Mouse (Mus musculus): Measurements from ENCODE around the gene Slc47a1. TPM values are rescaled to one million over a fixed set of nuclear protein-coding genes. Genes with fewer than 3 reads are reported as not detected.
"Not testable (repeated sequence)": the region's sequence is repeated elsewhere in the genome, so short reads cannot be mapped to it uniquely, and the experiment has no call there.

Slc47a1 gene
- polyA plus RNA-seq, 1 experiment from 2014 or later, result not detected

DNA sequence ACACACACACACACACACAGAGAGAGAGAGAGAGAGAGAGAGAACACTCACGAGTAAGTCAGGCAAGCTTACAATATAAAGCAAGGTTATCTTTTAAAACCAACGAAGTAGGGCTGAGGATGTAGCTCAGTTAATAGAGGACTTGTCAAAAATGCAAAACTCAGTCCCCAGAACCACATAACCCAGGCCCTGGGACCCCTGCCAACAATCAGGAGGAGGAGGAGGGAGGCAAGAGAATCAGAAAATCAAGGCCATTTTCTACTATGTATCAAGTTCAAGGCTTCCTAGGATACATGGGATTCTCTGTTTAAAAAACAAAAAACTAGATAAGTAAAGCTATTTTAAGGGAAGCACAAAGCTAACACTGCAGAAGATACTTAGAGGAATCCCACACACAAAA is 61.3 kb downstream of the Slc47a1 start:
- no peak for DNase-seq
- no peak overlapping the region for H3K27ac ChIP-seq (replicated peaks; ENCODE audit: low read depth, low read length)
- H3K36me3 ChIP-seq (ENCODE audit: control insufficient read depth, insufficient read depth, low read length), result no peaks in the 10 kb centered on the region
- H3K27me3 ChIP-seq (ENCODE audit: control insufficient read depth, insufficient read depth, low read length), result no peaks in the 10 kb centered on the region
- WGBS, result 72% methylated on average over 2 of the region's 2 CpGs
- no peaks in the 10 kb centered on the region for H3K4me1 ChIP-seq (ENCODE audit: control insufficient read depth, insufficient read depth, low read length)
- no peaks in the 10 kb centered on the region for H3K9me3 ChIP-seq (ENCODE audit: control insufficient read depth, low read length)
- no peak overlapping the region for H3K9ac ChIP-seq (replicated peaks; ENCODE audit: low read length)
- H3K4me2 ChIP-seq (ENCODE audit: low read length), result no peak overlapping the region
- no peak overlapping the region for H3K4me3 ChIP-seq (replicated peaks; ENCODE audit: low read depth, low read length)
- no peak for ATAC-seq (ENCODE audit: low FRiP score, low TSS enrichment)

DNA sequence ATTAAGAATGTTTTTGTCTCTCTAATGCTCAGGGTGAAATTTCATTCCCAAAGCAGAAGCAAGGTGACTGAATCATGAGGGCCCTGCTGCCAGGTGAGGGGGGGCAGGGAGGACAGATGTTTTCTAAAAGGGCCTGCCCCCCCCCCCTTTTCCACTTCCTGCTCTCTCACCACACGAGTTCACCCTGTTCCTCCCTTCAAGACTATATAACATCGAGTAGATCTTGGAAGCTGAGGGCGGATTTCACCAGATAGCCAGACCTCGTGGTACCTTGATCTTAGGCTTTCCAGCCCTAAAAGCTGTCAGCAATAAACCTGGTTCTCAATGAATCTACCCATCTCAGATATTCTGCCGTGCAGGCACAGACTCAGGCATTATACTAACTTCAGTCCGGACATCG is 67.8 kb downstream of the Slc47a1 start:
- no peaks in the 10 kb centered on the region for H3K36me3 ChIP-seq (ENCODE audit: control insufficient read depth, insufficient read depth, low read length)
- no peaks in the 10 kb centered on the region for H3K4me1 ChIP-seq (ENCODE audit: control insufficient read depth, insufficient read depth, low read length)
- H3K27ac ChIP-seq (replicated peaks; ENCODE audit: low read depth, low read length), result no peak overlapping the region
- H3K4me2 ChIP-seq (ENCODE audit: low read length), result no peak overlapping the region
- no peak overlapping the region for H3K4me3 ChIP-seq (replicated peaks; ENCODE audit: low read depth, low read length)
- no peak overlapping the region for H3K9ac ChIP-seq (replicated peaks; ENCODE audit: low read length)
- no peak for DNase-seq
- H3K27me3 ChIP-seq (ENCODE audit: control insufficient read depth, insufficient read depth, low read length), result no peaks in the 10 kb centered on the region
- ATAC-seq (ENCODE audit: low FRiP score, low TSS enrichment), result no peak
- H3K9me3 ChIP-seq (ENCODE audit: control insufficient read depth, low read length), result 0 out of 2 replicates have a peak, but pooled peaks cover 4% of the 10 kb centered on the region
- 77% methylated on average over 7 of the region's 7 CpGs for WGBS

DNA sequence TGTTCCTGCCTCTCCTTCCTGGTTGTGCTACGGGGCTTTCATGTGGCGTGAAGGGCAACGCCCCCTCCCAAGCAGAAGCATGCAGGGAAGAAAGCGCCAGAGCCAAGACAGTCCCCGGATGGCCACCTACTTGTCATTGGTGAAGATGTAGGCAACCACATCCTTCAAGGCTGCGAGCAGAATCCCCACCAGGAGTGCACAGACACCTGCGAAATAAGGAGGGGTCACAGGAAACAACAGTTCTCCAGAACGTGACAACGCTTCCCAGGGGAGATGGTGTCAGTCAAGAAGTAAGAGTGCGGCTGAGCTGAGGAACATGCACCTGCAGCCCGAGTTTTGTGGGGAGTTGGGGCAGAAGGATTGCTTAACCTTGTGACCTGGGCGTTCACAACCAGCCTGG is 68.3 kb downstream of the Slc47a1 start:
- Histone ChIP-seq H3K9ac (replicated peaks; ENCODE audit: low read length) (no peak overlapping the region), H3K4me1 (ENCODE audit: control insufficient read depth, insufficient read depth, low read length) (no peaks in the 10 kb centered on the region), H3K27me3 (ENCODE audit: control insufficient read depth, insufficient read depth, low read length) (no peaks in the 10 kb centered on the region), H3K9me3 (ENCODE audit: control insufficient read depth, low read length) (0 out of 2 replicates have a peak, but pooled peaks cover 4% of the 10 kb centered on the region), H3K36me3 (ENCODE audit: control insufficient read depth, insufficient read depth, low read length) (no peaks in the 10 kb centered on the region), H3K4me2 (ENCODE audit: low read length) (no peak overlapping the region), H3K4me3 (replicated peaks; ENCODE audit: low read depth, low read length) (no peak overlapping the region), H3K27ac (replicated peaks; ENCODE audit: low read depth, low read length) (no peak overlapping the region)
- ATAC-seq (ENCODE audit: low FRiP score, low TSS enrichment) (no peak), DNase-seq (no peak)
- WGBS, result 71% methylated on average over 12 of the region's 12 CpGs

DNA sequence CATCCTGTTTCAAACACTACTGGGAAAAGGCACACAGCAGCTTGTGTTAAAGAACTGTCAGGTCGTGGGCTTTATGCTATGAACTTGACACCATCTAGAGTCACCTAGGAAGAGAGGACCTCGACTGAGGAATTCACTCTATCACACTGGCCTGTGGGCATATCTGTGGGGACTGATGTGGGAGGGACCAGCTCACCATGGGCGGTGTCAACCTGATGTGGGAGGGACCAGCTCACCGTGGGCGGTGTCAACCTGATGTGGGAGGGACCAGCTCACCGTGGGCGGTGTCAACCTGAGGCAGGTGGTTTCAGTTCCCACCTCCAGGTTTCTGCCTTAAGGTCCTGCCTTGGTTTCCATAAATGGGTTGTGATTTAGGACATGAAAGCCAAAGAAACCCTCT is 70.3 kb downstream of the Slc47a1 start:
- Histone ChIP-seq H3K27ac (replicated peaks; ENCODE audit: low read depth, low read length) (no peak overlapping the region), H3K4me3 (replicated peaks; ENCODE audit: low read depth, low read length) (no peak overlapping the region), H3K9me3 (ENCODE audit: control insufficient read depth, low read length) (0 out of 2 replicates have a peak, but pooled peaks cover 4% of the 10 kb centered on the region), H3K9ac (replicated peaks; ENCODE audit: low read length) (no peak overlapping the region), H3K27me3 (ENCODE audit: control insufficient read depth, insufficient read depth, low read length) (no peaks in the 10 kb centered on the region), H3K4me2 (ENCODE audit: low read length) (no peak overlapping the region), H3K36me3 (ENCODE audit: control insufficient read depth, insufficient read depth, low read length) (no peaks in the 10 kb centered on the region), H3K4me1 (ENCODE audit: control insufficient read depth, insufficient read depth, low read length) (no peaks in the 10 kb centered on the region)
- WGBS, result 38% methylated on average over 7 of the region's 7 CpGs
- DNase-seq (no peak), ATAC-seq (ENCODE audit: low FRiP score, low TSS enrichment) (no peak)

DNA sequence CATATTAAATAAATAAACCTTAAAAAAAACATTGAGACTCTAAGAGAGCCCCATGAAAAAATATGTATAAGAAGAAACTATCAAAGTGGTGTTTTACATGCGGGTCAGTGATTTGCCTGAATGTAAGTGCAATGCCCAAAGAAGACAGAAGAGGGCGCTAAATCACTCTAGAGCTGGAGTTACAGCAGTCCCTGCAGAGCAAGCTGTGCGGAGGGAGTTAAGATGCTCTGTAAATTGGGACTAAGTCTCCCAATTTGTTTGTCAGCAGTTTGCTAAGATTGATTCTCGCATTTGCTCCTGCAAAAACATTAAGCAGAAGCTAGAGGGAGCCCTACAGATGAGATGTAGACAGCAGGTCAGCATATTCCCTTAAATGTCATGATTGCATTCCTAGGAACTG is 72.8 kb downstream of the Slc47a1 start:
- DNase-seq (no peak), ATAC-seq (ENCODE audit: low FRiP score, low TSS enrichment) (no peak)
- no peaks in the 10 kb centered on the region for H3K36me3 ChIP-seq (ENCODE audit: control insufficient read depth, insufficient read depth, low read length)

DNA sequence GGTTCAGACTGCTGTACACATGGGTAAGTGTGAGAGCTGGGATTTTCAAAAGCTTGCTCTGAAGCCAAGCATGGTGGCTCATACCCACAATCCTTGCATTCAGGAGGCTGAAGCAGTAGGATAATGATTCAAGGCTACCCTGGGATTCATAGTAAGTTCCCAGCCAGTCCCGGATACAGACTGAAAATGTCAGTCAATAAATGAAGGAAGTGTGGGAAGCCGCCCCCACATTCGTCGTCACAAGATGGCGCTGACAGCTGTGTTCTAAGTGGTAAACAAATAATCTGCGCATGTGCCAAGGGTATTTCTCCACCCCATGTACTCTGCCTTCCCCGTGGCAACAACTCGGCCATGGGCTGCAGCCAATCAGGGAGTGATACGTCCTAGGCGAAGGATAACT is 73.6 kb downstream of the Slc47a1 start:
- not testable (repeated sequence) for H3K4me2 ChIP-seq (ENCODE audit: low read length); ATAC-seq (ENCODE audit: low FRiP score, low TSS enrichment)

More for the DNA sequence above, 72.8 kb downstream of the Slc47a1 start:
- Histone ChIP-seq H3K4me1 (ENCODE audit: control insufficient read depth, insufficient read depth, low read length) (no peaks in the 10 kb centered on the region), H3K4me2 (ENCODE audit: low read length) (no peak overlapping the region), H3K27ac (replicated peaks; ENCODE audit: low read depth, low read length) (no peak overlapping the region), H3K27me3 (ENCODE audit: control insufficient read depth, insufficient read depth, low read length) (no peaks in the 10 kb centered on the region), H3K9ac (replicated peaks; ENCODE audit: low read length) (no peak overlapping the region), H3K4me3 (replicated peaks; ENCODE audit: low read depth, low read length) (no peak overlapping the region), H3K9me3 (ENCODE audit: control insufficient read depth, low read length) (0 out of 2 replicates have a peak, but pooled peaks cover 4% of the 10 kb centered on the region)
- 81% methylated on average over 4 of the region's 4 CpGs for WGBS

DNA sequence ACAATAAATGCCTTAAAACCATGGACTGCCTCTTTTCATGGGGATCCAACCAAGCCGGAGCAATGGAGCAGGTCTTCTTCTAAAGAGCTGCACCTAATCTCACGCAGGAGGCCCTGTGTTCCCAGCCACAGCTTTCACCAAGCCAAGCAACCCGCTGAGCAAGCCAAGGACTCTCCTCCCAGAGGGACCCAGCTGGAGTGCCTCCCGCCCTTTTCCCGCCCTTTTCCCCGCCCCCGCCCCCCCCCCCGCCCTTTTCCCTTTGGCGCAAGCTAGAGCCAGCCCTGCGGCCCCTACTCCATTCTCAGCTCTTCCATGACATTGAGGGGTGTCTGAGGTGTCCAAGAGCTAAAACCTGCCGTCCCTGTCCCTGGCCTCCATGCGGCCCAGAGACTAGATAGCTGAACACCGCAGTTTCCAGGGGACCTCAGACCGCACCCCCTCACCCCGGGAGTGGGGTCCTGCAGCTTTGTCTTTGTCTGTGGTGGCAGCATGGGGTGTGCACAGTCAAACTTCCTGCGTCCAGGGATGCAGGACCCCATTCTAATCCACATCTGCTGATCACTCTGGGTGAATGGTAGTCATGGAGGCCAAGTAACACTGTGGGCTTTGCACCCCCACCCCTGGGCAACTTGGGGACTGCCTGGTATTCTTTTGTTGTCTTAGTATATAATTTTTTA is 77.3 kb downstream of the Slc47a1 start:
- ATAC-seq (ENCODE audit: low FRiP score, low TSS enrichment) (no peak), DNase-seq (no peak)
- Histone ChIP-seq H3K9ac (replicated peaks; ENCODE audit: low read length) (no peak overlapping the region), H3K27ac (replicated peaks; ENCODE audit: low read depth, low read length) (no peak overlapping the region), H3K27me3 (ENCODE audit: control insufficient read depth, insufficient read depth, low read length) (no peaks in the 10 kb centered on the region), H3K4me2 (ENCODE audit: low read length) (no peak overlapping the region), H3K36me3 (ENCODE audit: control insufficient read depth, insufficient read depth, low read length) (no peaks in the 10 kb centered on the region), H3K4me1 (ENCODE audit: control insufficient read depth, insufficient read depth, low read length) (no peaks in the 10 kb centered on the region), H3K9me3 (ENCODE audit: control insufficient read depth, low read length) (0 out of 2 replicates have a peak, but pooled peaks cover 4% of the 10 kb centered on the region), H3K4me3 (replicated peaks; ENCODE audit: low read depth, low read length) (no peak overlapping the region)
- 16% methylated on average over 12 of the region's 16 CpGs for WGBS

More for the DNA sequence above, 73.6 kb downstream of the Slc47a1 start:
- H3K9me3 ChIP-seq (ENCODE audit: control insufficient read depth, low read length); H3K9ac ChIP-seq (replicated peaks; ENCODE audit: low read length); DNase-seq; H3K4me1 ChIP-seq (ENCODE audit: control insufficient read depth, insufficient read depth, low read length); H3K4me3 ChIP-seq (replicated peaks; ENCODE audit: low read depth, low read length); H3K36me3 ChIP-seq (ENCODE audit: control insufficient read depth, insufficient read depth, low read length); H3K27me3 ChIP-seq (ENCODE audit: control insufficient read depth, insufficient read depth, low read length); H3K27ac ChIP-seq (replicated peaks; ENCODE audit: low read depth, low read length): not testable (repeated sequence)
- WGBS, result 98% methylated on average over 6 of the region's 10 CpGs

DNA sequence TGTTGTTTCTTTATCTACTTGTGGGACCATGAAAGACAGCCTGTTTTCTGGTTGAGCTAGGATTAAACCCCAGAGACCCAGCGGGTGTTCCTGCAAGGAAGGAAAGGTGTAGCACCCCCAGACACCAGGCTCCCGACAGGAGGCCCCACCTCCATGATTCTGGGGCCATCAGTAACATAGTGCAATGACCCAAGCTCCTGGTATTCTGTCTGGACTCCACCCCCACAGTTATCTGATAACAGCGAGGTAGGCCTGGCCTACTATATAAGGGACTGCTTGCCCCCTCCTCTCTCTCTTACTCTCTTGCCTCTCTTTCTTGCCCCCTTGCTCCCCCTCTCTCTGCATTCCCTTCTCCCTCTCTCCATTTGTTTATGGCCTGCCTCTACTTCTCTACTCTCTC is 77.9 kb downstream of the Slc47a1 start:
- no peak overlapping the region for H3K4me3 ChIP-seq (replicated peaks; ENCODE audit: low read depth, low read length)
- no peak overlapping the region for H3K4me2 ChIP-seq (ENCODE audit: low read length)
- DNase-seq (no peak), ATAC-seq (ENCODE audit: low FRiP score, low TSS enrichment) (no peak)
- no peaks in the 10 kb centered on the region for H3K36me3 ChIP-seq (ENCODE audit: control insufficient read depth, insufficient read depth, low read length)
- no peaks in the 10 kb centered on the region for H3K4me1 ChIP-seq (ENCODE audit: control insufficient read depth, insufficient read depth, low read length)
- no peak overlapping the region for H3K27ac ChIP-seq (replicated peaks; ENCODE audit: low read depth, low read length)
- H3K27me3 ChIP-seq (ENCODE audit: control insufficient read depth, insufficient read depth, low read length), result no peaks in the 10 kb centered on the region
- WGBS, result 68% methylated on average over 3 of the region's 3 CpGs
- no peak overlapping the region for H3K9ac ChIP-seq (replicated peaks; ENCODE audit: low read length)
- no peaks in the 10 kb centered on the region for H3K9me3 ChIP-seq (ENCODE audit: control insufficient read depth, low read length)

DNA sequence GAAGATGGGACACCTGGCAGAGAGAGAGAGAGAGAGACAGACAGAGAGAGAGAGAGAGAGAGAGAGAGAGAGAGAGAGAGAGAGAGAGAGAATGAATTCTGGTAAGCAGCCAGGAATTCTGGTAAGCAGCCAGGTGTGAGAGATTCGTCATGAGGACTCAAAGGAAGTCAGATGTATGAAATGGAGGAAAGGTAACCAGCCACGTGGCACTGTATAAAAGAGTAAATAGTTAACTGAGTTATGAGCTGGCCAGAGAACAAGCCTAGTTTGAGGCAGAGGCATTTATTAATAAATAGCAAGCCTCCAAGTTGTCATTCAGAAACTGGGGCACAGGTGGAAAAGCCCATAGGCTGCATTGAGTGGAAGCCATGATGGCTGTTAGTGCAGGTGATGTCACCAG is 80.2 kb downstream of the Slc47a1 start:
- no peak overlapping the region for H3K27ac ChIP-seq (replicated peaks; ENCODE audit: low read depth, low read length)
- no peak overlapping the region for H3K9ac ChIP-seq (replicated peaks; ENCODE audit: low read length)
- ATAC-seq (ENCODE audit: low FRiP score, low TSS enrichment), result no peak
- H3K9me3 ChIP-seq (ENCODE audit: control insufficient read depth, low read length), result no peaks in the 10 kb centered on the region
- no peaks in the 10 kb centered on the region for H3K4me1 ChIP-seq (ENCODE audit: control insufficient read depth, insufficient read depth, low read length)
- no peak for DNase-seq
- no peaks in the 10 kb centered on the region for H3K27me3 ChIP-seq (ENCODE audit: control insufficient read depth, insufficient read depth, low read length)
- no peak overlapping the region for H3K4me2 ChIP-seq (ENCODE audit: low read length)
- H3K4me3 ChIP-seq (replicated peaks; ENCODE audit: low read depth, low read length), result no peak overlapping the region
- no peaks in the 10 kb centered on the region for H3K36me3 ChIP-seq (ENCODE audit: control insufficient read depth, insufficient read depth, low read length)
- WGBS, result 89% methylated on average over 2 of the region's 2 CpGs

All from midbrain, embryonic 14.5 days (tissue).